Mouse (Mus musculus) heart, embryonic 13.5 days (tissue): ENCODE data around the gene Nuak2. TPM values are rescaled to one million over a fixed set of nuclear protein-coding genes. Genes with fewer than 3 reads are reported as not detected.
"Not testable (repeated sequence)": the region's sequence is repeated elsewhere in the genome, so short reads cannot be mapped to it uniquely, and the experiment has no call there.

ENCODE experiments used
- ATAC-seq: fragments of 200-750 bp; cut with Nextera tagmentation; 2 replicates; pipeline ENCODE4 v1.8.0; 2017; ENCODE audit warnings: moderate TSS enrichment; ENCODE audit not compliant: insufficient number of reproducible peaks, low FRiP score, low TSS enrichment; ENCODE audit errors: extremely low read depth
- H3K27ac ChIP-seq: fragments of 300-500 bp; sonication (generic); replicated peaks from 2 replicates; pipeline ENCODE4 v1.5.1; 2015; ENCODE audit warnings: moderate library complexity, mild to moderate bottlenecking, inconsistent platforms
- H3K27me3 ChIP-seq: fragments of 300-500 bp; sonication (generic); replicated peaks from 2 replicates; pipeline ENCODE4 v1.6.1; 2015; ENCODE audit warnings: mild to moderate bottlenecking, inconsistent platforms
- H3K36me3 ChIP-seq: fragments of 300-500 bp; sonication (generic); 2 replicates; pipeline ENCODE4 v1.6.1; 2015; ENCODE audit warnings: mild to moderate bottlenecking, inconsistent platforms
- H3K4me1 ChIP-seq: fragments of 300-500 bp; sonication (generic); 2 replicates; pipeline ENCODE4 v1.6.1; 2015; ENCODE audit warnings: inconsistent platforms
- H3K4me2 ChIP-seq: fragments of 300-500 bp; sonication (generic); 2 replicates; pipeline ENCODE4 v1.6.1; 2015; ENCODE audit warnings: inconsistent platforms, mild to moderate bottlenecking, moderate library complexity
- H3K4me3 ChIP-seq: fragments of 300-500 bp; sonication (generic); 2 replicates; pipeline ENCODE4 v1.5.1; 2015; ENCODE audit warnings: moderate library complexity, mild to moderate bottlenecking, inconsistent platforms
- H3K9ac ChIP-seq: fragments of 300-500 bp; sonication (generic); 2 replicates; pipeline ENCODE4 v1.6.1; 2015; ENCODE audit warnings: inconsistent platforms, mild to moderate bottlenecking, moderate library complexity
- H3K9me3 ChIP-seq: fragments of 300-500 bp; sonication (generic); 2 replicates; pipeline ENCODE4 v1.6.1; 2016; ENCODE audit warnings: inconsistent platforms
- WGBS: fragments of 180-500 bp; shearing (Covaris S2); methylation state at CpG from one replicate; pipeline ENCODE4 v1.1.7; 2015; ENCODE audit warnings: mixed read lengths; 5-methylcytosine and 5-hydroxymethylcytosine counted together
- polyA plus RNA-seq: library from polyadenylated mRNA; unstranded; fragments of >200 nt; fragmentation: Nextera tagmentation; extraction: Ambion mirVana; gene quantifications from 2 replicates; pipeline ENCODE4 v1.2.1, GENCODE M21; 2015

The Nuak2 gene
- 2.0 and 2.2 TPM in 2 replicates for polyA plus RNA-seq

DNA sequence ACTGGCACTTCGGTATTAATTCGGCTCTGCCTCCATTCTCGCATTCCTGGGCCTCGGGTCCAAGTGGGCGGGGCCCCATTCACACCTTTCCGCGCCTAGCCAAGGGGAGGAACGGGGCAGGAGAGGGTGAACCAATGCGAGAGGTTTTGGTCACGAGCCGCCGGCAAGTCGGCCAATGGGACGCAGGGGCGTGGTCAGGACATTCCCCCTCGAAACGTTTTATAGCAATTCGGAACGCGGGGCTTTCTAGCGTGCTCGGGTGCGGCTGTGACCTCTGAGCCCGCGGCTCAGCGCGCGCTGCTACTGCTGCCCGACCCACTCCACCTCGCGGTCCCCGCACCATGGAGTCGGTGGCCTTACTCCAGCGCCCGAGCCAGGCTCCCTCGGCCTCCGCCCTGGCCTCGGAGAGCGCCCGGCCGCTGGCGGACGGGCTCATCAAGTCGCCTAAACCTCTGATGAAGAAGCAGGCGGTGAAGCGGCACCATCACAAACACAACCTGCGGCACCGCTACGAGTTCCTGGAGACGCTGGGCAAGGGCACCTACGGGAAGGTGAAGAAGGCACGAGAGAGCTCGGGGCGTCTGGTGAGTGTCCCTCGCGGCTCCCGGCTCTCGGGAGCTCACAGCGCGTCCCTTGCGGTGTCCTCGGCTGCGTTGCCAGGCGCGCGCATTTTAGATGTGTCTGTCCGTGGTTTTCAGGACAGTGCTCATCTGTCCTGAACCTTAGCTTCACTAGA lies at the start of gene Nuak2:
TSS of gene Nuak2 (plus strand) at position 238 of the 736 bp plus-strand sequence.
- H3K27ac ChIP-seq, result no peak within 1 kb of the TSS
- peak; percentile 70; the same call in 1 of the 2 replicates for ATAC-seq
- H3K9me3 ChIP-seq, result no peaks in the 10 kb centered on the region
- WGBS, result under 1% methylated on average over 67 of the region's 67 CpGs
- peak within 1 kb of the TSS; percentile 83 for H3K9ac ChIP-seq
- peak within 1 kb of the TSS; percentile 70 for H3K4me3 ChIP-seq
- H3K4me2 ChIP-seq, result peak within 1 kb of the TSS; percentile 96
- no peaks in the 10 kb centered on the region for H3K36me3 ChIP-seq
- peaks cover 59% of the 10 kb centered on the region for H3K4me1 ChIP-seq
- H3K27me3 ChIP-seq, result peaks cover 46% of the 10 kb centered on the region

GRCm38 (mm10) chr1:132266791-132267557 lies 49.0 kb upstream of the Nuak2 start:
- H3K9me3 ChIP-seq, result no peaks in the 10 kb centered on the region
- H3K4me2 ChIP-seq, result peak overlapping the region; percentile 28; the same call in 1 of the 2 replicates
- peaks cover 33% of the 10 kb centered on the region for H3K4me1 ChIP-seq
- H3K4me3 ChIP-seq, result no peak overlapping the region
- no peaks in the 10 kb centered on the region for H3K36me3 ChIP-seq
- no peaks in the 10 kb centered on the region; the same call in 1 of the 2 replicates for H3K27me3 ChIP-seq
- H3K27ac ChIP-seq, result no peak overlapping the region
- no peak for ATAC-seq
- no peak overlapping the region for H3K9ac ChIP-seq
- WGBS, result 33% methylated on average over 8 of the region's 8 CpGs

DNA sequence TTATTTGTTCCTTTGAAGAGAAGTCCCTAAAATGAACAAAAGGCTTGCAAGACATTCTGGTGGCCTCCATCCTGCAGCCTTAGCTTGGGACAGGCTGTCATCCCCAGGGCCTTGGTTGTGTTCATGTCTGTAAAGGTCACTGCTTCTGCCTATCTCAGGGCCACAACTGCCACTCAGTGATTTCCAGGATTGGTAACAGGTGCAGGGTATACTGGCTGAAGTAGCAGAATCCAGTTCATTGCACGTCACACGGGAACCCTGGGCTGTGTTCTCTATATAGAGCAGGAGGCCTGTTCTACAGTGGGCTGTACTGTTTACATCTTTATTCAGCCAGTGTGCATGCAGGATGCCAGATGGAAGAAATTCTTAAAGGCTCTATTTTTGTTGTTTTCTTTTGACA lies 48.0 kb upstream of the Nuak2 start:
- Histone ChIP-seq H3K27ac (no peak overlapping the region), H3K4me2 (no peak overlapping the region), H3K9ac (no peak overlapping the region), H3K36me3 (no peaks in the 10 kb centered on the region), H3K4me3 (no peak overlapping the region), H3K27me3 (no peaks in the 10 kb centered on the region; the same call in 1 of the 2 replicates), H3K9me3 (no peaks in the 10 kb centered on the region), H3K4me1 (peaks cover 33% of the 10 kb centered on the region)
- WGBS, result 59% methylated on average over 2 of the region's 2 CpGs
- ATAC-seq, result no peak

- Histone ChIP-seq H3K4me3 (no peak overlapping the region), H3K27me3 (no peaks in the 10 kb centered on the region; the same call in 1 of the 2 replicates), H3K27ac (no peak overlapping the region), H3K9ac (no peak overlapping the region), H3K4me2 (no peak overlapping the region), H3K4me1 (peaks cover 33% of the 10 kb centered on the region), H3K36me3 (no peaks in the 10 kb centered on the region), H3K9me3 (no peaks in the 10 kb centered on the region)
- 58% methylated on average over 7 of the region's 7 CpGs for WGBS
- ATAC-seq, result no peak
These were observed 47.4 kb upstream of the Nuak2 start for GRCm38 (mm10) chr1:132268418-132269060.

DNA sequence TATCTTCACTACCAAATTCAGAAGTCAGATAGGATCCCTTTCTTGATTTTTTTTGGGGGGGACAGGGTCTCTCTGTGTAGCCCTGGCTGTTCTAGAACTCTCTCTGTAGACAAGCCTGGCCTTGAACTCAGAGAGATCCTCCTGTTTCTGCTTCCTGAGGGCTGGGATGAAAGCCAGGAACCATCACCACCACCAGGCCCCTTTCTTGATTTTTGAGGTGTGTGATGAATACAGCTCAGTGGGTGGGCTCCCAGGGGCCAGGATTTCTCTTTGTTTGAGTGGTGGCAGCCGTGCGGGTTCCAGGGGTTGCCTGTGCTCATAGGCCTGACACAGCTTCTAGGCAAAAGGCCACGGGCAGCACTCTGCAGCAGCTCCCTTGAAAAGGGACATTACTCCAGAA lies 44.7 kb upstream of the Nuak2 start:
- 79% methylated on average over 3 of the region's 3 CpGs for WGBS
- H3K9me3 ChIP-seq, result no peaks in the 10 kb centered on the region
- no peak overlapping the region for H3K4me2 ChIP-seq
- no peak overlapping the region for H3K27ac ChIP-seq
- H3K36me3 ChIP-seq, result no peaks in the 10 kb centered on the region
- H3K9ac ChIP-seq, result no peak overlapping the region
- no peak for ATAC-seq
- no peak overlapping the region for H3K4me3 ChIP-seq
- H3K4me1 ChIP-seq, result peaks cover 29% of the 10 kb centered on the region
- H3K27me3 ChIP-seq, result no peaks in the 10 kb centered on the region; the same call in 1 of the 2 replicates

- no peak for ATAC-seq
- 56% methylated on average over 3 of the region's 3 CpGs for WGBS
- peaks cover 3% of the 10 kb centered on the region; the same call in 1 of the 2 replicates for H3K4me1 ChIP-seq
- H3K4me3 ChIP-seq, result no peak overlapping the region
- H3K9ac ChIP-seq, result no peak overlapping the region
- no peaks in the 10 kb centered on the region for H3K36me3 ChIP-seq
- H3K4me2 ChIP-seq, result no peak overlapping the region
- H3K9me3 ChIP-seq, result no peaks in the 10 kb centered on the region
- no peak overlapping the region for H3K27ac ChIP-seq
- 0 out of 2 replicates have a peak, but pooled peaks cover 5% of the 10 kb centered on the region for H3K27me3 ChIP-seq
These were observed 39.2 kb upstream of the Nuak2 start for GRCm38 (mm10) chr1:132276694-132277093.

DNA sequence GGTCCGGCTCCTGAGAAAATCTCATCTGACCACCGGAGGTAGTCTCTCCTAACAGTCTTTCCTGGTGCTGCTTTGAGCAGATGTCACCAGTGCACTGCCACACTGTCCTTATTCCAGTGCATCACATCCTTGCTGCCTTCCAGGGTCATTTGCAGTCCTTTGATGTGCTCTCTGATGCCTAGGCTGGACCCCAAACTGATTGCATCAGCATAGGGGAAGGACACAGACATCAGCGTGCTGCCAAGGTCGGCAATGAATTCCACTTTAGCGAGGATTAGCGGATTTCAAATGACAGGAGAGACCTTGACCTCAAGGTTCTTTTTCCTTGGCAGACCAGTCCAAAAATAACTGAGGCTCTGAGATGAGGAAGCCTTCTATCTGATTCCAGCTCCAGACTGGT lies 38.8 kb upstream of the Nuak2 start:
- Histone ChIP-seq H3K9ac (no peak overlapping the region), H3K27me3 (0 out of 2 replicates have a peak, but pooled peaks cover 6% of the 10 kb centered on the region), H3K27ac (no peak overlapping the region), H3K4me3 (no peak overlapping the region), H3K36me3 (no peaks in the 10 kb centered on the region), H3K4me1 (peaks cover 3% of the 10 kb centered on the region; the same call in 1 of the 2 replicates), H3K9me3 (no peaks in the 10 kb centered on the region), H3K4me2 (no peak overlapping the region)
- ATAC-seq, result no peak
- WGBS, result 43% methylated on average over 6 of the region's 6 CpGs

GRCm38 (mm10) chr1:132280636-132281035 lies 35.3 kb upstream of the Nuak2 start:
- not testable (repeated sequence) for ATAC-seq, H3K9me3 ChIP-seq, H3K4me2 ChIP-seq, H3K36me3 ChIP-seq, H3K4me1 ChIP-seq, H3K27ac ChIP-seq, H3K4me3 ChIP-seq, H3K9ac ChIP-seq
- H3K27me3 ChIP-seq, result peaks cover 19% of the 10 kb centered on the region
- WGBS, result 69% methylated on average over 6 of the region's 6 CpGs

DNA sequence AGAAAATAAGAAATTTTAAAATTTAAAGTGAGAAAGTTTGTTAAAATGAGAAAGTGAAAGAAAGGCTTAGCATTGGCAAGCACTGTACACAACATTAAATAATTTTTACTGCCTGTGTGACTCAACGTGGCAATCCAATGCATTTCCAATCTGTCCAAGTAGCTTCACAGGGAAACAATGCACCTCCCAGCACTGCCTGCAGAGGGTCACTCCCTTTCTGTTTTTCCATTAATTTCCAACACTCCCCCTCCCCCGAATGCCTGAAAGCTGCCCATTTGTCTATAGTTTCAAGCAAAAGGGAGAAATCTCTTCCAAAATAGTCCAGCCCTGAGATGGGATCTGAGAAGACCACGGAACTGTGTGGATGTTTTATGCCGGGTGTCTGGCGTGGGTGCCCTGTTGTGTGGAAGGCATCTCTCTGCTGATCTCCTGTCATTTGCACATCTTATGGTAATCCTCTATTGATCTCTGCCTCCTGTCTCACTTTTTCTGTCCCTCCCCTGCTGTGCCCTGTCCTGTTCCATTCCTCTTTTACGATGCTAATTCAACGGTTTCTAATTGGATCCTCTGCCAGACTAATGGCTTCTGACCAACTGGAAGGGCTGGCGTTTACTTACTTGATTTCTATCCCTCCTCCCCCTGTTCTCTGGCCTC lies 34.3 kb upstream of the Nuak2 start:
- Histone ChIP-seq H3K9me3 (no peaks in the 10 kb centered on the region), H3K27ac (no peak overlapping the region), H3K4me2 (no peak overlapping the region), H3K4me1 (peaks cover 6% of the 10 kb centered on the region), H3K27me3 (peaks cover 21% of the 10 kb centered on the region), H3K4me3 (no peak overlapping the region), H3K36me3 (no peaks in the 10 kb centered on the region), H3K9ac (no peak overlapping the region)
- ATAC-seq, result no peak
- WGBS, result 37% methylated on average over 8 of the region's 8 CpGs

DNA sequence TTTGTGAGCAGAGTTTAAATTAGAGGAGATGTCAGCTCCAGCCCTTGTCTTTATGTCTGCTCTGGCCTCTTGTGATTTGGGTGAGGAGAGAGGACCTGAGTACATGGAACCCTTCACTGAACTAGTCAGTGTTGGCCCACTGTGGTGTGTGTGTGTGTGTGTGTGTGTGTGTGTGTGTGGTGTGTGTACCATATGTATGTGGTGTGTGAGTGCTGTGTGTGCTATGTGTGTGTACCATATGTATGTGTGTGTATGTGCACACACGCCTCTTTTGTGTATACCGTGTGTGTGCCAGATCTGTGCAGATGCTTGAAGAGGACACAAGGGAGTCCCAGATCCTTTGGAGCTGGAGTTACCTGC lies 33.8 kb upstream of the Nuak2 start:
- Histone ChIP-seq H3K4me3 (no peak overlapping the region), H3K9ac (no peak overlapping the region), H3K27ac (no peak overlapping the region), H3K4me1 (peaks cover 9% of the 10 kb centered on the region), H3K9me3 (no peaks in the 10 kb centered on the region), H3K27me3 (peaks cover 21% of the 10 kb centered on the region), H3K4me2 (no peak overlapping the region), H3K36me3 (no peaks in the 10 kb centered on the region)
- no peak for ATAC-seq
- WGBS, result 82% methylated on average over 2 of the region's 2 CpGs

GRCm38 (mm10) chr1:132283018-132283417 lies 32.9 kb upstream of the Nuak2 start:
- 72% methylated on average over 13 of the region's 13 CpGs for WGBS
- no peak overlapping the region for H3K4me3 ChIP-seq
- no peaks in the 10 kb centered on the region for H3K9me3 ChIP-seq
- peaks cover 17% of the 10 kb centered on the region for H3K4me1 ChIP-seq
- H3K4me2 ChIP-seq, result no peak overlapping the region
- no peak overlapping the region for H3K27ac ChIP-seq
- no peak for ATAC-seq
- H3K9ac ChIP-seq, result no peak overlapping the region
- H3K27me3 ChIP-seq, result peaks cover 21% of the 10 kb centered on the region
- no peaks in the 10 kb centered on the region for H3K36me3 ChIP-seq
